Mouse (Mus musculus): ENCODE data around the gene Irx6.

The Irx6 gene

DNA sequence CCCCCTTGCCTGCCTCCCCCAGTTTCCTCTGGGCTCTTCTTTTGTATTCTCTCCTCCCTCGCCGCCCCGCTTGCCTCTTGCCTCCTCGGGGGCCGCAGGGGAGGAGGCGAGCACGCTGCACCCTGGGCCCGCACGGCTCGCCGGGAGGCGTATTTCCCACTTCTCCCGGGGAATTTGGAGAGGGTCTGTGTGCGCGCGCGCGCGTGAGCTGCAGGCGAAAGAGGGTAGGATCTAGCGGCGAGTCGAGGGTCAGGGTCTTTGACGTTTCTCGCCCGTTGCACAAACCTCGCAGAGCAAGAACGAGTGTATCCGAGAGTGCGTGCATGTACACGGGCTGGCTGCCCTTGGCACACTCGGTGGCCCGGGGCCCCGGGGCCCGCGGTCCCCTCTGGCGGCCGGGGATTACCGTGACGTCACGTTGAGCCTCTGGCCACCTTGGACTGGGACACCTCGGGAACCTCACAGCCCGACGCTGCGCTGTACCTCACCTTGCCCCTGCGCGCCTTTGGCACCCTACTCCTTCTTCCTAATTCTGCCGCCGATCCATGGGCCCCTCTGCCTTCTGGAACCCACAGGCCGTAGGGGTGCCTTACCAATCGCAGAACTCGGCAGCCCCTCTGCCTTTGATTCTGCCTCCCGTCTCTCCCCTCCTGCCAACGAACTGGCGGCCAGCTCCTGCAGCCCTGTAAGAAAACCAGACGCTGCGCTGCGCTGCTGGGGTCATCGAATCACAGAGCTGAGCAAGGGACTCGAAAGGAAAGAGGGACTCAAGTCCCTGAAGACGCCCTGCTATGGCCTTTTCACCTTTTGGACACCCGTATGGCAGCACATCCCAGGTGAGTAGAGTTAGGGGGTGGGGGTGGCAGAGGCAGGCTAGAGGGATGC is at the start of gene Irx6:
Irx6 (plus strand) TSS at position 45 of the 885 bp plus-strand sequence.
- DNase-seq = no peak

DNA sequence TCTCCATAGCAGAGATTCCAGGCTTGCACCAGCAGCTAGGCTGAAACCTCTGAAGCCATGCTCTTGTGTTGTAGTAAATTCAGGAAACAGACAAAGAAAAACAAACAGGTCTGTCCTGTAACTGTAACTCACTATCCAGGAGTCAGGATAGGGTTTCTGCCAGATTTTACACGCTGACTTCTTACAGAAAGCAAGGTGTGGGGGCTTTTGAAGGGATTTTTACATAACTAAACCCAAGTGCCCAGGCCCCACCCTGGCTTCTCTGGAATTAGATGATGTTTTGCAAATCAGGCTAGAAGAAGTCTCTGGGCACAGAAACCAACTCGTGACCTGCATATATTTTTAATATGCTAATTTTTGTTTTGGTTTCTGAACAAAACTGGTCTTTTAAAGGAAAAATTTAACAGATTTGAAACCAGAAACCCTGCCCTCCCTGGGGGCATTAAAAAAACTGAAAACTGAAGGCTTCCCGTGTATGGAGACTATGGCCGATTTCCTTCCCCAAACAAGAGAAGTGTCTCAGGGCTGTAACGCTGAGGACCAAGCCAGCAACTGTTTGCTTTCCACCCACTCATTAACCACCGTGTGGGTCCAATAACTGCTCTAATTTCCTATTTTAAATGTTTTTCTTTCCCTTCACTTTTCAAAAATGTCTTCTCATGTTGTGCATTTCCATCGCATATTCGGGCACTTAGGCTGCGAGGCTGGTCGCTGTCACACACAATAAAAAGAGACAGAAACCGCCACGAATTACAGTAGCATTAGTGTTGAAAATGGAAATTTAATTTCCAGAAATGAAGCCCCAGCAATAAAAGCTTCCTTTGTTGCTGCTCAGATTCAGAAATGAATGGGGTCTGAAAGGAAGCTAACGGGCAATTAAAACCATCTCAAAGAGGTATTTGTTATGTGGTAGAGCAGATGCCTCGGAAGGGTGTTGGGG is 45.1 kb upstream of the Irx6 start:
- DNase-seq = peak; percentile 7

DNA sequence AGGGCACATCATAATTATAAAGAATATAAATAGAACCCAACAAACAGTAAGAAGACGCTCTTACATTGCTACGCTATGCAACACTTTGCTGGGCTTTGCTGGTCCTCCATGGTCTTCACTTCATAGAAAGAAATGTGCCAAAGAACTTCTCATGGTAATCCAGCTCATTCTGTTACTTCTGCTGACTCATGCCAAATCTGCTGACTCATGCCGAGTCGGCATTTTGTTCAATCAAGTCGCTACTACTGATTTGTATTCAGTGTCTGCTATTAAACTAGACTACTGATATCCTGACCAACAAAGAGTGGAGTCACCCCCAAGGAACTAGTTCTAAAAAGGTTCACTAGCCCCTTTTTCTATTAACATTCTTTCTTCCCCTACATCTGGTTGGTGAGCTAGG is 40.9 kb upstream of the Irx6 start:
- DNase-seq = no peak

DNA sequence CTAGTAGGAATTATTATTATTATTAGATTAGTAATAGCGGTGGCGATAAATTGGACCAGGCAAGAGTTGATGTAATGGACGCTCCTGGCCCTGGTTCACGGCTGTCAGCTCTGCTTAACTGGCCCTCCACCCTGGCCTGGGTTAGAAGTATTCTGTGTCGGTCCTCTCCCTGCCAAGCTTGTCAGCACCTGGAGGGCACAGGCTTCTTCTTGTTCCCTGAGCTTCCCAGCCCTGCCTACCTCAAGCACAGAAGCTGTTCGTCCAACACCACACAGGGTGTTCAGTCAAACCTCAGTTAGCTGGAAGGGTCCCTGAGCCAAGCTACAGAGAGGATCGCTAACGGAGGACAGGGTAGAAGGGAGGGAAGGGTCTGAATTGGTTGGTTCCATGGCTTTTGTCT is 33.3 kb upstream of the Irx6 start:
- no peak for DNase-seq

DNA sequence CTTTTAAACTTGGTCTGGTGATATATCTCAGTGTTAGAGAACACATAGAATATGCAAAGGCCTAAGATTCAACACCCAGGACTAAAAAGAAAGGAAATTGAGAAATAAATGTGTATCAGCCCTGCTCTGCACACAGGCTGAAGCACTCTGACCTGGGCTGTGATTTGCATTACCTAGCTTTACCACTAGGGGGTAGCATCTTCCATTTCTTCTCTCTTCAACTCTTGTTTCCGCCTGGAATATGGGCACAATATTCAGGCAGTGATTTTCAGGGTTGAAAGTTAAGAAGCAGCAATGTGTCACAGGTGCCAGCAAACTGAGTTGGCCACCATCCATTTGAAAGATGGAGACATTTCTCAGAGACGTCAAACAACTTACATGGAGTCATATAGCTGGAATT is 27.5 kb upstream of the Irx6 start:
- peak; percentile 5 for DNase-seq

DNA sequence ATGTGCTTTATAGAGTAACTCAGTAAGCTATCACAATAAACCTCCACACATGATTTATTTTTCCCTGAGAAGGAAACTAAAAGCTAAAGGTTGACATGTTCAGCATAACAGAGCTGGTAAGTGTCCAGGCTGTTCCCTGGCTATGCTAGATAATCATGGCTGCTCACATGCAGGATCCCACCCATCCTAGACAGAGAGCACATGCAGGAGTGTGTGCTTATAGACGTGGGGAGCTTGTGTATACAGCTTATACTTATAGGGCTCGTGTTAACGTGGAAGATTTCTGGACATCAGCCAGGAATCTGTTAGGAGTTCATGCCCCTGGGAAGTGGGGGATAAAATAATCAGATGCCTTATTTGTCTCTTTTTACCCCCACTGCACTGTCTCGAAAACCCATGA is 9.9 kb upstream of the Irx6 start:
- no peak for DNase-seq

DNA sequence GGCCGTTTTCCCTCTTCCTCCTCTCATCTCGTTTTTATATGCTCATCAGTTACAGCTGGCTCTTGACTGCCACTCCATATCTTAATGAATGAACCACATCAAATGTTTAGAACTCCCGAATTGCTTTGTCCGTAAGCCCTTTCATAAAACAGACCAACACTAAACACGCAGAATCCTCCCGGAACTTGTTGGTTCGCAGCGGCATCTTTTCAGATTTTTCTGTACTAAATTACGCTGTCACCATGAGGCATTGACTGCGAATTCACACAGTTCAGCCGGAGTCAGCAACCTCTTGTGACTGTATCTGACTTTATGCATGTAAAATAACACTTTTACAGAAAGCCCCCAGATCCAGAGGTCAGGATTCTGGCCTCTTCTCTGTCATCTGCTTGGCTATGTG is 3.9 kb upstream of the Irx6 start:
- no peak for DNase-seq

DNA sequence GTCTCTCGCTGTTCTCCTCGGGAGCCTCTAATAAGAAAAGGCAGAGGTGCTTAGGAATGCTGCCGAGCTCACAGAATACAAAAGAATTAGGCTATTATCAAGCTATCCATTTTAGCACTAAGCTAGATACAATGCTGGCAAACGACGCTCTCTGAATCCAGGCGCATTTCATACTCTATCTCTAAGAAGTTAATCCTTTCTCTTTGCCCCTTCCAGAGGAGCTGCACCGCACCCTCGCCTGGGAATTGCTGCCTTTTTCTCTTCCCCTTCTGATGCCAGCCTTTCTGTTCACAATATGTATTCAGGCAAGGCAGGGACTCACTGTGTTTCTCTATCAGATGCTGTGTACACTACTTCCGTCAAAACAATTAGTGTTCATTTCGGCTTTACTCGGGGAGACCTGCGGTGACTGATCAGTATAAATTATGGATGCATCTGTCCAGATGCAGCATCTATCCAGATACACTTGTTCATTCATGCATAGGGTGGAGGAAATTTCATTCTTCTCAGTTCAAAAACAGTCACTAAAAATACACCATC is 3.4 kb upstream of the Irx6 start:
- DNase-seq = no peak

DNA sequence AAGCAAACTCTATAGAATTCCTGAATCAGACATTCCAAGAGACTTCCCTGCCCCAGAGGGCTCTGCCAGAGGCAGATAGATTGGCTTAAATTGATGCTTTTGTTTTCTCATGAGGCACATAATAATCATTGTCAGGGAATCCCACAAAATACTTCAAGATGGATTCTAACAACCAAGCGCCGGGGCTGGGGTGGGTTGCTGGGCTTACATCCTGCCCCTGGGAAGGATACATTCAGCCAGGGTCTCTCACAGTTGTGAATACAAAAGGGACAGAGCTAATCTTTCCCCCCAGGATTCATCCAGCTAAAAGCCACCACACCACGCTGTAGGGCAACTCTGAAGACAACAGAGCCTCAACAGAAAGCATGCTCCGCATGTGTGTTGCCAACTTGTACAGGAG is 2.2 kb upstream of the Irx6 start:
- DNase-seq = no peak

DNA sequence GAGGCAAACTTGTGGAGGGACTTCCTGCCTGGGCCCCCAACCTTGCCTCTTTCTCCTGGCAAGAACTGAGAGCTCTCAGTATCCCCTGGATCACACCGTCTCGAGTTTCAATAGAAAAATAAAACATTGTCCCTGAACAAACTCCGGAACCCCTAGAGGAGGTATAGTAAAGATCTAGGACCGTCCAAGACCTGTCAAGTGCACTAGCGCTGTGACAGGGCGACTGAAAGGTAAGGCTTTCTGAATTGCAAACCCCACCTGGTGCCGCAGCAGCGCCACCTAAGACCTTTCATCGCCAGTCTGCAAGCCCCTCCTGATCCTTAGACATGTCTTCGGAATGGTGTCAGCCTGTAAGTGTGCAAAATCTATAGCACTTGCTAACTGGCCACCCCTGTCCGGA is 987 bp upstream of the Irx6 start:
- no peak for DNase-seq

DNA sequence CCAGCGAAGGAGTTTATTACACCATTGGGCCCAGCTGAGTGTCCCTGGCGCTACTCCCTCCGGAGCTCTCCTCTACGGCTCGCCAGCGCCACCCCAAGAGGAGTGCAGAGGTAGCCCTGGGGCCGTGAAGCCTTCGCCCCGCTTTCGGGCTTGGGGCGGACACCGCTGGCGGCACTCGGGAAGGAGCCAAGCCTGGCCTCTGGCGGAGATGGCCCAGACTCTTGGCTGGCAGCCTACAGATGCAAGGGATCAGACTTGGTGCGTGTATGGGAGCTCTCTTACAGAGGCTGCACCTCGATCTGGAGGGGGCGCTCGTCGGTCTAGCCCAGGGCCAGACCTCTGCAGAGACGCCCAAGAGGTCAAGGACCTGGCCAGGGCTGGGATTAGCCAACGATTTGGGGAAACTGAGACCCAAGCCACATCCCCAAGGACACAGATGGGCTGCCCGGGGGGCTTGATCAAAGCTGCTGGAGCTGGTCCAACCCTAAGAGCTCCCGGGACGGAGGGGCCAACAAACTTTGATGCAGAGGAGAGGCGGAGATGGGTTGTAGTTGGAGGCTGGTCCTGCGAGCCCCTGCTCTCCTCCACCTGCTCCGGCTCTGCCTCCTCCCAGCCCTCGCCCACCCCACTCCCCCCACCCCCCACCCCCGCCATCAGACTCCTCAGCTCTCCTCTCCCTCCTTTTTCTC is 389 bp upstream of the Irx6 start:
- peak; percentile 5 for DNase-seq

DNA sequence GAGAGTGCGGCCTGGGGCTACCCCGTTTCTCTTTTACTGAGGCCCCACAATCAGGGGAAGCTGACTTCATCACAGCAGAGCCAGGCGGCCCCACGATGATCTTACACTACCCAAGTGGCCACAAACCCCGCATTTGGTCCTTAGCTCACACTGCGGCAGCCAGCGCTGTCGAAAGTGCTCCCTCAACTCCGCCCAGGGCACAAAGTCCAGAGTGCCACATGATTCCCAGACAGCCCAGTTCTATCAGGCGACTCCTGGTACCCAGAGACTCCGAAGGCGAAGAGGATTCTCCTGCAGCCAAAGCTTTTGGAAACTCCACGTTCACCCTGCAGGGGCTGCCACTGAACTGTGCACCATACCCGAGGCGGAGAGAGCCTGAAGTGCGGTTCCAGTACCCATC is 4.3 kb downstream of the Irx6 start:
- DNase-seq = no peak

DNA sequence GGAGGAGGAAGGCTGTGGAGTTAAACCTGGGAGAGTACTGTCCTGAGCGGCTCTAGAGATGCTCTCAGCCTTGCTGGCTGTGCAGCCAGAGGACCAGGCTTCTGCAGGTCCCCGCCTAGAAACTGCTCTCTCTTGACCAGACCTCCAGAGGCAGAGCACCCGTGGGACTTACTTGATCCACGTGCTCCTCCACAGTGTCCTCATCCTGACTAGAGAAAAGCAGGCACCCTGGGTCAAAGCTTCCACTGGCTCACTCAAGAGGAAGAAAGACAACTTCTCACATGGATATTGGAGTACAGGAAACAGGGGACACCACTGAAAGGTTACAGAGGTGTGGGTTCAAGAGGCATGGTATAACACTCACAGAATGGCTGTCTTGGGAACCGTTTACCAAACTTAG is 23.3 kb downstream of the Irx6 start:
- DNase-seq = no peak

DNA sequence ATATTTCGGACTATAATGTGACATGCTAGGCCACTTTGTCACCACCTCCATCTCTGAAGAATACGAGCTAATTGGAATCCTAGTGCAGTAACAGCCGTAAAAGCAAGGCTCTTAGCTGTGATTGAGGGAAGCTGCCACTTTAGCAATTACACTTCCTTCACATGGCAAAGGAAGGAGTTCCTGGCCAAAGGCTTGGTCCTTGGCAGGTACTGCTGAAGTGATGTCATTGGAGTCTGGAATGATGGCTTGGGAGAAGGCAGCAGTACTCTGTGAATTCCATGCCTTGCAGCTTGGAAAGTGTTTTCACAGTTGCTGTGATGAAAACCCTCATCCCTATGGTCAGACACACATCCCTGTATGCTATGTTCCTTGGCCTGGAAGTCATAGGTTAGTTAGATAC is 24.3 kb downstream of the Irx6 start:
- no peak for DNase-seq

DNA sequence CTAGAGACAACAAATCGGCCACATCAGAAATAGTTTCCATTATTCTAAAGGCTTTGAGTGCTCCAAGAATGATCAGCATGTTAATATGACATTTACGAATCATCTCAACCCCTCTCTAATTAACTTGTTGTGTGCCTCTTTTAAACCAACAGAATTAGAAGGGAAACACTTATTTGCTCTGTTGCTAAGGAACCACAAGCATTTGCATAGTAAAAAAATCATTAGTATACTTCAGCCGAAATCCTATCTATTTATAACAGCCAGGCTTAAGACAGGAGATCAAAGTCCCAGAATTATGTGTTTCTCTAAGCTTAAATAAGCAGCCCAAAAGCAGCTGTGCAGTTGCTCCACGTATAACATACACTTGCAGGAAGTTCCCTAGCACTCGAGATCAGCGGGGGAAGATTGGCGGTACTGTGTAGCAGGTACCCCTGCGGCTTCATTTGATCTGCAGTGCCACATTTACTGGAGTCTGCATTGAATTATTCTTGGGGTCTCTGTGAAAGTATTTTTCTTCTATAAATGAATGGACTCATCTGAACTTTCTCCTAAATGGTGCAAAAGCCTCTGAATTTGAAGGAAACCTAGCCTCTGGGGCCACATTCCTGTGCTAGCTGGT is 25.9 kb downstream of the Irx6 start:
- DNase-seq = no peak

DNA sequence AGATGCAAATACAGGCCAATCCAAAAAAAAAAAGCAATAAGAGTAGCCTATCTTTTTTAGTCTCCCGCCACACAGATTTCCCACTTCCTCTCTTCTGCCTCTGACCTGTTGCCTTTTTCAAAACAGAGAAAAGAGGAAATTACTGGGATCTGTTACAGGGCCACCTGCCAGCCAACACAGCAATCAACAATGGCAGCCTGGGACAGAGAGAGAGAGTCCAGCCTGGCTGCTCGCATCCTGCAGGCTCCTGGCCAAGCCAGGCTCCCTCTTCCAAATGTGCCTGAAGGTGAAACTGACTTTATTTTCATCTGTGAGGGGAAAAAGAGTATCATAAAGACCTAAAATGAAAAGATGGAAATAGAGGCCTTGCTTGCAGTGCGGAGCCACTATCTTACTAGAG is 29.3 kb downstream of the Irx6 start:
- no peak for DNase-seq

DNA sequence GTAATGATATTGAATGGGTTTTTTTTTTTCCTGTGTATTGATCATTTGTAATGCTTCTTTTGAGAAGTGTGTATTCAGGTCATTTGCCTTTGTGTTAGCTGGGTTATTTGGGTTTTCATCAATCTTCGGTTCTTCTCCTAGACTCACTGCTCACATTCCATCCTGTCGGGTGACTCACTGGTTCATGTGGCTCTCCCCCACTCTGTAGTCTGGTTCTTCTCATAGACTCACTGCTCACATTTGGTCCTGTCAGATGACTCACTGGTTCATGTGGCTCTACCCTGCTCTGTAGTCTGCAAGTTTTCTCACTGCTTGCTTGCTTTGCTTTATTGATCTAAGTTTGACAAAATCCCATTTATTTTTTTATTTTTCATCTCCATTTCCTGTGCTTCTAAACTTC is 32.2 kb downstream of the Irx6 start:
- no peak for DNase-seq

DNA sequence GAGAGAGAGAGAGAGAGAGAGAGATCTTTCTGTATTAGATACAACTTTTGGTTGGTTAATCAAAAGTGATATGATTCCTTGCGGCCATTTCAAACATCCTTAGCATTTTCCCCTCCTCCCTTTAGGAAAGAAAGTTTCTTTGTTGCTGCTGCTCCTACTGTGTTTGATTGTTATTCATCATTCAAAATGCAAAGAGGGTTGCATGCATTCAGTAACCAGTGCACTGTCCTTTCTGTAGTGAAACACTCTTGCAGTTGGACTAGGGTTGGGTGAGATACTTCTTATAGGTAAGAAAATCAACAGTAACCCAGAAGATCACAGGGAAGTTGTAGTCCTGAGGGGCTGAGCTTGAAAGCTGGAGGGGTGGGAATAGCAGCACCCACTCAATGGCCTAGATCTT is 39.2 kb downstream of the Irx6 start:
- no peak for DNase-seq

DNA sequence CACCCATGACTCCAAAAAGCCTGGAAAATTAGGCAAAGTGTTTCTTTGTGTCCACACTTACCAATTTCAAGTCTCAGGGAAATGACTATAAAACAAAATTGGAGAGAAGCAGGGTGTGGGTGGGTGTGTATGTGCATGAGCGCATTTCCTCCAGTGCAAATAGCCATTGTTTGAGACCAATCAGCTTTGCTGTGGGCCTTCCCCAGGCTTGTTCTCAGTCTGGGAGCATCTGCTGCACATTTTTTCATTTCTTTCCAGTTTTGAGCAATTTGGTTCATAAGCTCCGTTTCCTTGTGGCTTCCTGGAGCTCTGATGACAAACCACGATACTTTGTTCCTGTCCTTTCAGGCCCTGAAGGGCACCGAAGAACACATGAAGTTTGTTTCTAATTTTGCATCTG is 43.3 kb downstream of the Irx6 start:
- no peak for DNase-seq

DNA sequence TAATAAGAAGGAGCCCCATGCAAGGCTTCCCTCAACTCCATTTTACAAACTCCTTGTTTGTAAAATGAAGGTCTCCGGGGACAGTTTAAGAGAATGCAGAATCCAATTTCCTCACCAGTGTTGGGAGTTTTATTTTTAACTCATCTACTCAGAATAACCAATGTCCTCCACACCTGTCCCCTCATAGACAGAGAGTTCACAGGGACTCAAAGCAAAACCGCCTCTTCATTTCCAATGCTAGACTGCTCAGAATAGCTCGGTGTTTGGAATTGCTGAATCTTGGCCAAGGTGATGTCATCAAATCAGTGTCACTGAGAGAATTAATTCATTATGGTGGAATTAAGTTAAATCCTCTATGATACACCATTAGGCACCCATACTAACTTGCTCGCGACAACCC is 44.0 kb downstream of the Irx6 start:
- DNase-seq = no peak

DNA sequence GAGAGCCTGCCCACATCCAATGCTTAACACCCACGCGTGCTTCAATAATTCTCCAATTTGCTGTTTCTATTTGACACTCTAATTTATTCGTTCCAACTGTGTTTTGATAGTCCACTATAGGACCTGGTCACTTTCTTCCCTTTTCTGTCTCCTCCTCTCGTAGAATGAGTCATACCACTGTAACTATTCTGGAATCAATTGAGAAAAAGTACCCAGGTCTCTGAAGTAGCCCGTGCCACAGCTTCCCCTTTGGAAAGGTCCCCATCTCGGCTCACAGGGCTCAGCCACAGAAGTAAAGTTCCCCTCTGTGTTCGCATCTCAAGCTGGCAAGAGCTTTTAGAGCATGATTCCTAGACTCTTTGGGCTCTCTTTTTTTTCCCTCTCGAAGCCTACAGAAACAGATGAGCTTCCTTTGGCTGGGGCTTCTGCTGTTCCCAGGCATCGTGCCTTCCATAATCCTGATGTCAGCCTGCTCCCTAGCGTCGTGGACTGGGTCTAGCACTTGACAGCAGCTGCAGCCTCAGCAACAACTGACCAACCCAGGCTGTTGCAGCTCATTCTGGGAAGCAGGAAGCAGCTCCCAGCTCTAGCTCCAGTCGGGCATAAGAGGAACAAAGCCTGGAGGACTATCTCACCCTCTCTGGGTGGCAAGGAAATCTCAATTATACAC is 47.3 kb downstream of the Irx6 start:
- DNase-seq = peak; percentile 20

DNA sequence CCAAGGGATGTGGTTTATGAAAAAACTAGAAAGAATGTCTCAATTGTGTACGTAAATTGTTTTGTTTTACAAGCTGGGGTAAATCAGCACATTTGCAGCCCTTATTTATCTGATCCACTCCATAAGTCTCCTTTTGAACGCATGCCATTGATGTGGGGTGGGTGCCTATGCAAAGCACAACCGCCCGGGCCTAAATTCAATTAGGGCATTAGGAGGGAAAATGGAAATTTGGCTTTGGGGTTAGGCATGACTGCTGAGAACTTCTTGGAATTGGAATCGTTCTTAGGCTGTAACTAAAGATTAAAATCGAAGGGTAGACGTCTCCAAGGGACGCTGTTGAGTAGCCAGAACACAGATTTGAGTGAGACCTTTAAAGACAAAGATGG is 47.8 kb downstream of the Irx6 start:
- no peak for DNase-seq
